8 mouse cellular contexts compared by ENCODE assay signal in genomic region chr3:28781848-28782247, GRCm38 (mm10). TPM values are rescaled to one million over a fixed set of nuclear protein-coding genes. Genes with fewer than 3 reads are reported as not detected.
A peak's percentile ranks its signal among the peaks of the same experiment; 100 is the strongest.
DNase-seq lines count a peak whose midpoint lies in the region; ATAC-seq and TF ChIP-seq lines count a peak whose summit lies in the region.

No protein-coding gene starts in this region.

- peak overlapping the region; percentile 81 for H3K9ac ChIP-seq in heart, embryonic 12.5 days
- peak overlapping the region; percentile 69 for H3K9ac ChIP-seq in hindbrain, embryonic 12.5 days
- H3K9ac ChIP-seq in midbrain, embryonic 12.5 days (replicated peaks): peak overlapping the region; percentile 79

- no peak overlapping the region for H3K27ac ChIP-seq in heart, embryonic 12.5 days (ENCODE audit: poor library complexity, severe bottlenecking)
- H3K27ac ChIP-seq in bone marrow macrophage, adult 2 months (ENCODE audit: insufficient read depth, low read depth, low read length): no peak overlapping the region
- H3K27ac ChIP-seq in hindbrain, embryonic 12.5 days: no peak overlapping the region
- H3K27ac ChIP-seq in midbrain, embryonic 12.5 days (replicated peaks): no peak overlapping the region

- intact Hi-C loops in heart, postnatal 10 days (cut with DNase I): no loop called here

- no peak for TF ChIP-seq CTCF in bone marrow macrophage, adult 2 months (IDR thresholded peaks at IDR 0.05; ENCODE audit: low read depth, low read length)

- peak overlapping the region; percentile 95 for H3K4me3 ChIP-seq in heart, embryonic 12.5 days
- peak overlapping the region; percentile 77 for H3K4me3 ChIP-seq in bone marrow macrophage, adult 2 months (ENCODE audit: insufficient read depth, low read length)
- H3K4me3 ChIP-seq in hindbrain, embryonic 12.5 days: peak overlapping the region; percentile 59
- H3K4me3 ChIP-seq in midbrain, embryonic 12.5 days: peak overlapping the region; percentile 79

- 19% methylated on average over 14 of the region's 14 CpGs for WGBS in heart, embryonic 12.5 days
- WGBS in hindbrain, embryonic 12.5 days: 20% methylated on average over 14 of the region's 14 CpGs
- 26% methylated on average over 14 of the region's 14 CpGs for WGBS in midbrain, embryonic 12.5 days

- peak overlapping the region; percentile 98 for H3K4me2 ChIP-seq in heart, embryonic 12.5 days
- H3K4me2 ChIP-seq in hindbrain, embryonic 12.5 days (replicated peaks): peak overlapping the region; percentile 83
- H3K4me2 ChIP-seq in midbrain, embryonic 12.5 days (replicated peaks): peak overlapping the region; percentile 99

- peaks cover 4% of the 10 kb centered on the region; the same call in 1 of the 2 replicates for H3K36me3 ChIP-seq in heart, embryonic 12.5 days
- H3K36me3 ChIP-seq in hindbrain, embryonic 12.5 days: no peaks in the 10 kb centered on the region
- H3K36me3 ChIP-seq in midbrain, embryonic 12.5 days: no peaks in the 10 kb centered on the region

- no peaks in the 10 kb centered on the region for H3K27me3 ChIP-seq in heart, embryonic 12.5 days (replicated peaks)
- no peaks in the 10 kb centered on the region; the same call in 1 of the 2 replicates for H3K27me3 ChIP-seq in hindbrain, embryonic 12.5 days
- peaks cover 24% of the 10 kb centered on the region for H3K27me3 ChIP-seq in midbrain, embryonic 12.5 days

- TF ChIP-seq POLR2A in bone marrow macrophage, adult 2 months (IDR thresholded peaks at IDR 0.05; ENCODE audit: borderline replicate concordance, low read depth, low read length): no peak

- ATAC-seq in heart, embryonic 12.5 days (ENCODE audit: insufficient number of reproducible peaks, low FRiP score): peak; percentile 10; the same call in 1 of the 2 replicates
- no peak for ATAC-seq in hindbrain, embryonic 12.5 days (ENCODE audit: low FRiP score)
- ATAC-seq in midbrain, embryonic 12.5 days (ENCODE audit: low FRiP score, low read depth): no peak
- ATAC-seq in erythroid progenitor cell, adult 5-6 weeks (replicated peaks; ENCODE audit: low FRiP score, poor library complexity, severe bottlenecking): no peak
- no peak for ATAC-seq in activated CD4-positive, CD25-positive, alpha-beta regulatory T cell, adult 4 months

- peaks cover 6% of the 10 kb centered on the region; the same call in 1 of the 2 replicates for H3K4me1 ChIP-seq in heart, embryonic 12.5 days (replicated peaks)
- H3K4me1 ChIP-seq in bone marrow macrophage, adult 2 months (ENCODE audit: control insufficient read depth, insufficient read depth, low read length): peaks cover 6% of the 10 kb centered on the region
- peaks cover 6% of the 10 kb centered on the region; the same call in 1 of the 2 replicates for H3K4me1 ChIP-seq in hindbrain, embryonic 12.5 days
- peaks cover 2% of the 10 kb centered on the region; the same call in 1 of the 2 replicates for H3K4me1 ChIP-seq in midbrain, embryonic 12.5 days

- no peak for DNase-seq in heart, postnatal 10 days
- DNase-seq in c-Kit-positive CD71-positive TER-119-positive erythroid progenitor cells, embryonic 14.5 days (ENCODE audit: low spot score): no peak

- 0 out of 2 replicates have a peak, but pooled peaks cover 3% of the 10 kb centered on the region for H3K9me3 ChIP-seq in heart, embryonic 12.5 days (replicated peaks)
- no peaks in the 10 kb centered on the region for H3K9me3 ChIP-seq in hindbrain, embryonic 12.5 days (replicated peaks)
- H3K9me3 ChIP-seq in midbrain, embryonic 12.5 days: no peaks in the 10 kb centered on the region

RNA-seq across cellular contexts. Expression of gene Eif5a2, which starts 0.8 kb away (rescaled TPM):
- polyA plus RNA-seq in heart, embryonic 12.5 days (2016; fragmentation: Nextera tagmentation; extraction: Ambion mirVana): 16.0 and 17.6 TPM in 2 replicates
- 1 to 10 TPM; 4.0 to 4.3 TPM for total RNA-seq in heart, postnatal 10 days (2021)
- 5.7 and 7.2 TPM in 2 replicates for polyA plus RNA-seq in bone marrow macrophage, adult 2 months (2012; ENCODE audit: insufficient read depth, insufficient read length, missing spikeins)
- 16.0 and 18.6 TPM in 2 replicates for polyA plus RNA-seq in hindbrain, embryonic 12.5 days (2016; fragmentation: Nextera tagmentation; extraction: Ambion mirVana)
- polyA plus RNA-seq in midbrain, embryonic 12.5 days (2016; fragmentation: Nextera tagmentation; extraction: Ambion mirVana): 14.5 and 15.5 TPM in 2 replicates
- 10.8 and 14.7 TPM in 2 replicates for total RNA-seq in erythroid progenitor cell, adult 5-6 weeks (2015; ENCODE audit: low replicate concordance)
- 10.1 and 16.0 TPM in 2 replicates for total RNA-seq in erythroid progenitor cell, adult 5-6 weeks (2017; ENCODE audit: low replicate concordance)
- 1 to 10 TPM; 4.3 to 5.7 TPM for polyA plus RNA-seq in activated CD4-positive, CD25-positive, alpha-beta regulatory T cell, adult 4 months (2017; shearing (Covaris generic))

RNA-seq across cellular contexts. Expression of gene Rpl22l1, which starts 23.4 kb away (rescaled TPM):
- polyA plus RNA-seq in heart, embryonic 12.5 days (2016; fragmentation: Nextera tagmentation; extraction: Ambion mirVana): 328 and 330 TPM in 2 replicates
- total RNA-seq in heart, postnatal 10 days (2021): 100 to 1,000 TPM; 131 to 140 TPM
- 236 and 242 TPM in 2 replicates for polyA plus RNA-seq in bone marrow macrophage, adult 2 months (2012; ENCODE audit: insufficient read depth, insufficient read length, missing spikeins)
- 300 and 365 TPM in 2 replicates for polyA plus RNA-seq in hindbrain, embryonic 12.5 days (2016; fragmentation: Nextera tagmentation; extraction: Ambion mirVana)
- polyA plus RNA-seq in midbrain, embryonic 12.5 days (2016; fragmentation: Nextera tagmentation; extraction: Ambion mirVana): 350 and 355 TPM in 2 replicates
- 177 and 186 TPM in 2 replicates for total RNA-seq in erythroid progenitor cell, adult 5-6 weeks (2015; ENCODE audit: low replicate concordance)
- total RNA-seq in erythroid progenitor cell, adult 5-6 weeks (2017; ENCODE audit: low replicate concordance): 15.6 and 48.3 TPM in 2 replicates
- polyA plus RNA-seq in activated CD4-positive, CD25-positive, alpha-beta regulatory T cell, adult 4 months (2017; shearing (Covaris generic)): 100 to 1,000 TPM; 673 to 732 TPM
